Mouse (Mus musculus): ENCODE measurements around the gene Thrsp.

The Thrsp gene

GRCm38 (mm10) chr7:97375906-97376305 is 41.6 kb downstream of the Thrsp start:
- DNase-seq (ENCODE audit: low spot score), result no peak

- DNase-seq (ENCODE audit: low spot score), result no peak
Measured at GRCm38 (mm10) chr7:97375101-97375500, 42.4 kb downstream of the Thrsp start.

DNA sequence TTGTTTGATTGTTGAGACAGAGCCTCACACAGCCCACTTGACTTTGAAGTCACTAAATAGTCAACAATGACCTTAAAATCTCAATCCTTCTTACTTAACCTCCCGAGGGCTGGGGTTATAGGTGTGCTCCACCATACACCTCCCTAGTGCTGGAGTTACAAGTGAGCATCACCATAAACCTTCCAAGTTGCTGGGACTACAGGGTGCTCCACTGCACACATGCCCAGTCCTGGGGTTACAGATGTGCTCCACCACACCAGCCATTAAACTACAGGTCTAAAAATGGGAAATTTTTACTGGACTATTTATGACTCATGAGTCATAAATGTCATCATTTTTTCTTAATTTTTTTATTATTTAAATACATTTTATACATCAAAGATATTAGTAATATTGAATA is 51.6 kb downstream of the Thrsp start:
- DNase-seq (ENCODE audit: low spot score), result no peak
